ENCODE assay signal across 11 mouse cellular contexts in genomic region chr17:75522347-75523065, GRCm38 (mm10). TPM values are rescaled to one million over a fixed set of nuclear protein-coding genes. Genes with fewer than 3 reads are reported as not detected.
DNase-seq lines count a peak whose midpoint lies in the region; ATAC-seq lines count a peak whose summit lies in the region.
"Had no signal": no experiment of that assay in that cellular context is flagged by ENCODE, and none has a peak within 500 bp of the region (broad histone marks: within the 10 kb centered on the region; RNA-seq: fewer than 3 reads in every experiment).

No protein-coding gene starts in this region.

- 15% methylated on average over 9 of the region's 9 CpGs for WGBS in kidney, embryonic 16.5 days
- 21% methylated on average over 9 of the region's 9 CpGs for WGBS in midbrain, embryonic 14.5 days

- no peak overlapping the region for H3K9ac ChIP-seq in kidney, embryonic 16.5 days (replicated peaks; ENCODE audit: low read length)
- H3K9ac ChIP-seq in midbrain, embryonic 14.5 days (replicated peaks; ENCODE audit: low read length): no peak overlapping the region
- H3K9ac ChIP-seq: embryonic facial prominence, embryonic 15.5 days; heart, embryonic 13.5 days had no signal

- H3K4me3 ChIP-seq in kidney, embryonic 16.5 days (ENCODE audit: low read length): no peak overlapping the region
- no peak overlapping the region for H3K4me3 ChIP-seq in midbrain, embryonic 14.5 days (replicated peaks; ENCODE audit: low read depth, low read length)
- H3K4me3 ChIP-seq: embryonic facial prominence, embryonic 15.5 days; heart, embryonic 13.5 days had no signal

- no peaks in the 10 kb centered on the region for H3K36me3 ChIP-seq in kidney, embryonic 16.5 days (ENCODE audit: insufficient read depth, low read length)
- H3K36me3 ChIP-seq in midbrain, embryonic 14.5 days (ENCODE audit: control insufficient read depth, insufficient read depth, low read length): no peaks in the 10 kb centered on the region
- H3K36me3 ChIP-seq: embryonic facial prominence, embryonic 15.5 days had no signal

- no peaks in the 10 kb centered on the region for H3K9me3 ChIP-seq in kidney, embryonic 16.5 days (ENCODE audit: low read length)
- no peaks in the 10 kb centered on the region for H3K9me3 ChIP-seq in midbrain, embryonic 14.5 days (ENCODE audit: control insufficient read depth, low read length)
- H3K9me3 ChIP-seq: embryonic facial prominence, embryonic 15.5 days; heart, embryonic 13.5 days had no signal

- H3K4me2 ChIP-seq in kidney, embryonic 16.5 days (replicated peaks; ENCODE audit: low read depth, low read length): no peak overlapping the region
- no peak overlapping the region for H3K4me2 ChIP-seq in midbrain, embryonic 14.5 days (ENCODE audit: low read length)
- H3K4me2 ChIP-seq: embryonic facial prominence, embryonic 15.5 days; heart, embryonic 13.5 days had no signal

- no peaks in the 10 kb centered on the region for H3K4me1 ChIP-seq in kidney, embryonic 16.5 days (ENCODE audit: insufficient read depth, low read length)
- peaks cover 8% of the 10 kb centered on the region for H3K4me1 ChIP-seq in midbrain, embryonic 14.5 days (ENCODE audit: control insufficient read depth, insufficient read depth, low read length)
- H3K4me1 ChIP-seq: embryonic facial prominence, embryonic 15.5 days had no signal

- no peak overlapping the region for H3K27ac ChIP-seq in kidney, embryonic 16.5 days (ENCODE audit: low read length)
- H3K27ac ChIP-seq in midbrain, embryonic 14.5 days (replicated peaks; ENCODE audit: low read depth, low read length): no peak overlapping the region
- H3K27ac ChIP-seq: embryonic facial prominence, embryonic 15.5 days; heart, embryonic 13.5 days; macrophage had no signal

- no peak for ATAC-seq in kidney, embryonic 16.5 days (ENCODE audit: low FRiP score, low TSS enrichment)
- 0 out of 2 replicates have a peak, but pooled peaks have one; percentile 14 for ATAC-seq in midbrain, embryonic 14.5 days (ENCODE audit: low FRiP score, low TSS enrichment)

- H3K27me3 ChIP-seq in kidney, embryonic 16.5 days (ENCODE audit: insufficient read depth, low read length): no peaks in the 10 kb centered on the region
- no peaks in the 10 kb centered on the region for H3K27me3 ChIP-seq in midbrain, embryonic 14.5 days (ENCODE audit: control insufficient read depth, insufficient read depth, low read length)
- H3K27me3 ChIP-seq: embryonic facial prominence, embryonic 15.5 days; heart, embryonic 13.5 days had no signal

- peak; percentile 41 for DNase-seq in adrenal gland, adult 2 months
- DNase-seq in adrenal gland, adult 18-20 months (ENCODE audit: low spot score in 2 of 2): no peak
- peak; percentile 27 for DNase-seq in kidney, postnatal 14 days
- peak; percentile 57 for DNase-seq in gastrocnemius, postnatal 25 days
- DNase-seq in midbrain, embryonic 14.5 days: peak; percentile 46
- no peak for DNase-seq in right cerebral cortex, adult 18-20 months
- DNase-seq in cerebellum, adult 9-11 months: no peak

RNA-seq across cellular contexts. Expression of gene Fam98a, which starts 29.2 kb away (rescaled TPM):
- total RNA-seq in adrenal gland, adult 2 months (2021): 10 to 100 TPM; 30.8 to 33.3 TPM
- 2.2 and 3.3 TPM in 2 replicates for polyA plus RNA-seq in adrenal gland, adult 2 months (2012; rRNA removed)
- 10 to 100 TPM; 33.1 to 44.0 TPM for total RNA-seq in adrenal gland, adult 18-20 months (2021)
- polyA plus RNA-seq in kidney, embryonic 16.5 days (2015; fragmentation: Nextera tagmentation; extraction: Ambion mirVana): 23.0 and 25.0 TPM in 2 replicates
- total RNA-seq in gastrocnemius, postnatal 25 days (2021): 10 to 100 TPM; 32.5 to 33.8 TPM
- polyA plus RNA-seq in midbrain, embryonic 14.5 days (2014; fragmentation: Nextera tagmentation; extraction: Ambion mirVana): 9.0 and 10.5 TPM in 2 replicates

Comparison
In these comparisons a context has a peak if more than half of its experiments do, and no peak if none do; other contexts are left out.
1. DNase-seq: peak in adrenal gland, adult 2 months (single experiment), kidney, postnatal 14 days (single experiment), gastrocnemius, postnatal 25 days (single experiment) and midbrain, embryonic 14.5 days (single experiment); none in adrenal gland, adult 18-20 months (0 of 2), right cerebral cortex, adult 18-20 months (single experiment) and cerebellum, adult 9-11 months (single experiment).